In genomic region chr4:134587636-134588197, GRCm38 (mm10) we compare ENCODE assay signal across 13 mouse cellular contexts. TPM values are rescaled to one million over a fixed set of nuclear protein-coding genes. Genes with fewer than 3 reads are reported as not detected.
DNase-seq lines count a peak whose midpoint lies in the region; ATAC-seq and TF ChIP-seq lines count a peak whose summit lies in the region.
"Had no signal": no experiment of that assay in that cellular context is flagged by ENCODE, and none has a peak within 500 bp of the region (broad histone marks: within the 10 kb centered on the region; RNA-seq: fewer than 3 reads in every experiment).

No protein-coding gene starts in this region.

- 62% methylated on average over 11 of the region's 11 CpGs for WGBS in kidney, embryonic 14.5 days
- 55% methylated on average over 11 of the region's 11 CpGs for WGBS in bone marrow, adult 2 months

- H3K4me2 ChIP-seq in kidney, embryonic 14.5 days (replicated peaks; ENCODE audit: low read depth, low read length) = no peak overlapping the region
- H3K4me2 ChIP-seq: embryonic facial prominence, embryonic 12.5 days; hindbrain, embryonic 15.5 days had no signal

- TF ChIP-seq CTCF in bone marrow, adult 2 months (IDR thresholded peaks at IDR 0.05; ENCODE audit: control insufficient read depth, insufficient read depth, low read length) = no peak

- no peaks in the 10 kb centered on the region for H3K36me3 ChIP-seq in kidney, embryonic 14.5 days (ENCODE audit: control insufficient read depth, insufficient read depth, low read length)
- H3K36me3 ChIP-seq: embryonic facial prominence, embryonic 12.5 days; hindbrain, embryonic 15.5 days had no signal

- no peak overlapping the region for H3K4me3 ChIP-seq in kidney, embryonic 14.5 days (ENCODE audit: low read length)
- no peak overlapping the region for H3K4me3 ChIP-seq in bone marrow, adult 2 months (replicated peaks; ENCODE audit: control insufficient read depth, low read depth, low read length)
- H3K4me3 ChIP-seq: embryonic facial prominence, embryonic 12.5 days; hindbrain, embryonic 15.5 days had no signal

- no peaks in the 10 kb centered on the region for H3K9me3 ChIP-seq in kidney, embryonic 14.5 days (ENCODE audit: control insufficient read depth, low read length)
- H3K9me3 ChIP-seq: embryonic facial prominence, embryonic 12.5 days; hindbrain, embryonic 15.5 days had no signal

- DNase-seq in kidney, adult 9 months = no peak
- peak; percentile 72 for DNase-seq in testis, postnatal 10 days (ENCODE audit: low spot score)
- no peak for DNase-seq in testis, postnatal 14 days (ENCODE audit: low spot score)
- no peak for DNase-seq in thymus, postnatal 25 days
- no peak for DNase-seq in spleen, postnatal 10 days (ENCODE audit: low spot score in 2 of 2)
- DNase-seq: cerebellum, adult 9-11 months; forebrain, postnatal 0 days; gastrocnemius, postnatal 14 days; lung, adult 18-20 months had no signal

- no peak for TF ChIP-seq POLR2A in bone marrow, adult 2 months (IDR thresholded peaks at IDR 0.05; ENCODE audit: borderline replicate concordance, control insufficient read depth, low read depth, low read length)

- 0 out of 2 replicates have a peak, but pooled peaks have one; percentile 33 for ATAC-seq in kidney, embryonic 14.5 days (ENCODE audit: low FRiP score, low TSS enrichment)
- ATAC-seq: forebrain, postnatal 0 days had no signal

- no peak overlapping the region for H3K27ac ChIP-seq in kidney, embryonic 14.5 days (ENCODE audit: low read depth, low read length)
- H3K27ac ChIP-seq in bone marrow, adult 2 months (ENCODE audit: control insufficient read depth, insufficient read depth, low read depth, low read length, poor library complexity) = 0 out of 2 replicates have a peak overlapping the region, but pooled peaks have one; percentile 1
- H3K27ac ChIP-seq: embryonic facial prominence, embryonic 12.5 days; hindbrain, embryonic 15.5 days had no signal

- H3K4me1 ChIP-seq in kidney, embryonic 14.5 days (ENCODE audit: control insufficient read depth, insufficient read depth, low read length) = peaks cover 9% of the 10 kb centered on the region
- peaks cover 9% of the 10 kb centered on the region for H3K4me1 ChIP-seq in bone marrow, adult 2 months (ENCODE audit: control insufficient read depth, insufficient read depth, low read length)

- no peaks in the 10 kb centered on the region for H3K27me3 ChIP-seq in kidney, embryonic 14.5 days (ENCODE audit: control insufficient read depth, insufficient read depth, low read length)
- H3K27me3 ChIP-seq: embryonic facial prominence, embryonic 12.5 days; hindbrain, embryonic 15.5 days had no signal

- H3K9ac ChIP-seq in kidney, embryonic 14.5 days (ENCODE audit: low read depth, low read length) = no peak overlapping the region
- H3K9ac ChIP-seq: embryonic facial prominence, embryonic 12.5 days; forebrain, postnatal 0 days; hindbrain, embryonic 15.5 days had no signal

RNA-seq across cellular contexts. Expression of gene Selenon, which starts 35.8 kb away (rescaled TPM):
- 15.6 and 19.5 TPM in 2 replicates for polyA plus RNA-seq in kidney, embryonic 14.5 days (2014; fragmentation: Nextera tagmentation; extraction: Ambion mirVana)
- 7.1 and 8.4 TPM in 2 replicates for polyA plus RNA-seq in bone marrow, adult 2 months (2011; ENCODE audit: insufficient read depth, insufficient read length, low replicate concordance, missing spikeins)

RNA-seq across cellular contexts. Expression of gene Mtfr1l, which starts 52.5 kb away (rescaled TPM):
- 114 and 130 TPM in 2 replicates for polyA plus RNA-seq in kidney, embryonic 14.5 days (2014; fragmentation: Nextera tagmentation; extraction: Ambion mirVana)
- 35.3 and 57.2 TPM in 2 replicates for polyA plus RNA-seq in bone marrow, adult 2 months (2011; ENCODE audit: insufficient read depth, insufficient read length, low replicate concordance, missing spikeins)
